Mouse (Mus musculus) cerebellum, adult 9-11 months (tissue): ENCODE data around the gene Vmn2r3.
"Not testable (repeated sequence)": the region's sequence is repeated elsewhere in the genome, so short reads cannot be mapped to it uniquely, and the experiment has no call there.

Source experiments
- DNase-seq: peaks from one replicate; pipeline ENCODE4 v3.0.0; 2022

Vmn2r3 gene

GRCm38 (mm10) chr3:64289609-64290008 lies at the start of gene Vmn2r3:
TSS of gene Vmn2r3 (minus strand) at chr3:64289709.
- DNase-seq = no peak

- no peak for DNase-seq
Observed at GRCm38 (mm10) chr3:64332548-64332947, 43.0 kb upstream of the Vmn2r3 start.

GRCm38 (mm10) chr3:64321824-64322223 lies 32.3 kb upstream of the Vmn2r3 start:
- DNase-seq = no peak

GRCm38 (mm10) chr3:64306799-64307198 lies 17.3 kb upstream of the Vmn2r3 start:
- no peak for DNase-seq

GRCm38 (mm10) chr3:64265762-64266112 lies 23.8 kb downstream of the Vmn2r3 start:
- no peak for DNase-seq

GRCm38 (mm10) chr3:64265056-64265761 lies 24.3 kb downstream of the Vmn2r3 start:
- not testable (repeated sequence) for DNase-seq

- no peak for DNase-seq
Observed at GRCm38 (mm10) chr3:64259582-64259981, 29.9 kb downstream of the Vmn2r3 start.

- DNase-seq = no peak
Observed at GRCm38 (mm10) chr3:64251646-64252045, 37.9 kb downstream of the Vmn2r3 start.

- DNase-seq = not testable (repeated sequence)
Observed at GRCm38 (mm10) chr3:64250461-64250860, 39.0 kb downstream of the Vmn2r3 start.

- DNase-seq = not testable (repeated sequence)
Observed at GRCm38 (mm10) chr3:64235459-64235858, 54.0 kb downstream of the Vmn2r3 start.

- DNase-seq = not testable (repeated sequence)
Observed at GRCm38 (mm10) chr3:64233655-64234054, 55.9 kb downstream of the Vmn2r3 start.

- no peak for DNase-seq
Observed at GRCm38 (mm10) chr3:64227243-64227642, 62.3 kb downstream of the Vmn2r3 start.
